Mouse (Mus musculus) skeletal muscle tissue, postnatal 0 days (tissue): ENCODE measurements around the gene Gusb. TPM values are rescaled to one million over a fixed set of nuclear protein-coding genes. Genes with fewer than 3 reads are reported as not detected.

Source experiments
- polyA plus RNA-seq: library from polyadenylated mRNA; unstranded; fragments of >200 nt; fragmentation: Nextera tagmentation; extraction: Ambion mirVana; gene quantifications from 2 replicates; pipeline ENCODE4 v1.2.1, GENCODE M21; 2015

The Gusb gene
- polyA plus RNA-seq: 26.2 and 32.8 TPM in 2 replicates

GRCm38 (mm10) chr5:130002301-130003146 lies at the start of gene Gusb:
Gene Gusb, minus strand, starts transcription at chr5:130003049.

GRCm38 (mm10) chr5:130029142-130029897 lies 26.5 kb upstream of the Gusb start, which contains the start of the genes Asl and Crcp:
Gene Asl, minus strand, starts transcription at chr5:130029247.
Gene Crcp, plus strand, starts transcription at chr5:130029290.

GRCm38 (mm10) chr5:129941495-129942045 lies 61.3 kb downstream of the Gusb start, which contains the start of gene Vkorc1l1:
Gene Vkorc1l1, plus strand, starts transcription at chr5:129941970.

Other genes with a start within 250 kb of the Gusb start
- gene Psph, start 215.6 kb downstream of the Gusb start, polyA plus RNA-seq: 21.2 and 26.9 TPM in 2 replicates
- 17.3 and 22.9 TPM in 2 replicates for gene Sumf2, start 156.1 kb downstream of the Gusb start, polyA plus RNA-seq
- 963 and 976 TPM in 2 replicates for gene Chchd2, start 115.6 kb downstream of the Gusb start, polyA plus RNA-seq
- 1.5 and 1.8 TPM in 2 replicates for gene Zbed5, start 107.3 kb downstream of the Gusb start, polyA plus RNA-seq
- 26.0 and 30.5 TPM in 2 replicates for gene Phkg1, start 104.5 kb downstream of the Gusb start, polyA plus RNA-seq
- gene Nupr1l, start 94.5 kb downstream of the Gusb start, polyA plus RNA-seq: 1.9 and 2.0 TPM in 2 replicates
- gene Vkorc1l1, start 61.1 kb downstream of the Gusb start, polyA plus RNA-seq: 13.4 and 19.1 TPM in 2 replicates
- 17.4 and 21.2 TPM in 2 replicates for gene Asl, start 26.2 kb upstream of the Gusb start, polyA plus RNA-seq
- 15.9 and 19.2 TPM in 2 replicates for gene Crcp, start 26.2 kb upstream of the Gusb start, polyA plus RNA-seq
- 51.3 and 59.1 TPM in 2 replicates for gene Tpst1, start 70.3 kb upstream of the Gusb start, polyA plus RNA-seq
- gene Kctd7, start 141.8 kb upstream of the Gusb start, polyA plus RNA-seq: 3.4 and 4.0 TPM in 2 replicates
- 27.0 and 30.5 TPM in 2 replicates for gene Rabgef1, start 168.7 kb upstream of the Gusb start, polyA plus RNA-seq
- 23.5 and 28.9 TPM in 2 replicates for gene Tmem248, start 214.0 kb upstream of the Gusb start, polyA plus RNA-seq